Mouse (Mus musculus): ENCODE measurements around the gene Zbtb17. TPM values are rescaled to one million over a fixed set of nuclear protein-coding genes. Genes with fewer than 3 reads are reported as not detected.

Zbtb17 gene
- total RNA-seq (2014; rRNA removed) = 31.0 and 34.4 TPM in 2 replicates
- polyA plus RNA-seq (2015; fragmentation: Nextera tagmentation; extraction: Ambion mirVana) = 30.1 and 30.8 TPM in 2 replicates

DNA sequence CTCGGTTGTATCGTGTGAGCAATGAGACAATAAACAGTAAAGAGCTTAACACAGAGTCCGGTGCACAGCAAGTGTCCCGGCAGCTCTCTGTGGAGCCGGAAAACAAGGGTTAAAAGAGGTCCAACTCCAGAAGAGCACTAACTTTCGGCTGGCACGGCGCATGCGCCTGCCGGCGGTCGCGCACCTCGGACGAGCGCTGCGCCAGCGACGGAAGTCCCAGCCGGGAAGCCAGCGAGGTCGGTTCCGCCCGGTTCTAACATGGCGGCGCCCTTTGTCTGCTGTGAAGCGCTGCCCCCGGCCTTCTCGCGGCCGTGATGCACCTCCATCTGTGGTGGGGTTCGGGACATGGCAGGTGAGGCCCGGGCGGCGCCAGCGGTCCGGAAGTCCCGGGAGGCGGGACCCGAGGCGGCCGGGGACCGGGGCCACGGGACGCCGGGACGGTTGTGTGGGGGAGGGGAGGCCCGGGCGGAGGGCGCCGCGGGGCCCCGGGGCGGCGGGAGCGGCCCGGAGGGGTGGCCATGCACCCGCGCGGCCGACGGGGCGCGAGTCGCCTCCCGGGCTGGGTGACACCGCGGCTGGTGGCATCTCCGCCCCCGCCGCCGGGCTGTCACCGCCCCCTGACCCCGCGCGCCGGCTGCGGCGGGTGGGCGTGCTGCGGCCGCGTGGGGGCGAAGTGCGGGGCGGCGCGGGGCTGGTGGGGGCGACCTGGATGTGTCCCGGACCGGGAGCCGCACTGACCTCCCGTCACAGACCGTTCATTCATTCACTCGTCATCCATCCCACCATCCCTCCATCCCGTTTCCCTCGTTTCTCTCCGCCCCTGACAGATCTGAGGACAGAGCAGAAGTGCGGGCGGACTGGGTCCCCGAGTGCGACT lies at the start of gene Zbtb17:
TSS of gene Zbtb17 (plus strand) at position 204 of the 877 bp plus-strand sequence.
- peak; percentile 96 for DNase-seq (ENCODE audit: low spot score)
- Histone ChIP-seq H3K4me1 (ENCODE audit: insufficient read depth, low read length) (0 out of 2 replicates have a peak, but pooled peaks cover 7% of the 10 kb centered on the region), H3K4me3 (ENCODE audit: low read depth, low read length) (peak within 1 kb of the TSS; percentile 99), H3K9me3 (ENCODE audit: low read length) (no peaks in the 10 kb centered on the region), H3K4me2 (ENCODE audit: low read depth, low read length, poor library complexity, severe bottlenecking) (peak within 1 kb of the TSS; percentile 88), H3K27me3 (ENCODE audit: insufficient read depth, low read length) (no peaks in the 10 kb centered on the region), H3K27ac (ENCODE audit: low read depth, low read length) (peak within 1 kb of the TSS; percentile 83), H3K9ac (replicated peaks; ENCODE audit: low read length, poor library complexity, severe bottlenecking) (peak within 1 kb of the TSS; percentile 92), H3K36me3 (ENCODE audit: insufficient read depth, low read length) (peaks cover 25% of the 10 kb centered on the region)
- under 1% methylated on average over 69 of the region's 102 CpGs for WGBS
- ATAC-seq (ENCODE audit: low FRiP score) = peak; percentile 89
- TF ChIP-seq CTCF (IDR thresholded peaks at IDR 0.05) = no peak

- Histone ChIP-seq H3K4me3 (ENCODE audit: low read depth, low read length) (no peak overlapping the region), H3K27ac (ENCODE audit: low read depth, low read length) (no peak overlapping the region), H3K27me3 (ENCODE audit: insufficient read depth, low read length) (no peaks in the 10 kb centered on the region), H3K4me1 (ENCODE audit: insufficient read depth, low read length) (no peaks in the 10 kb centered on the region), H3K36me3 (ENCODE audit: insufficient read depth, low read length) (no peaks in the 10 kb centered on the region), H3K9ac (replicated peaks; ENCODE audit: low read length, poor library complexity, severe bottlenecking) (no peak overlapping the region), H3K9me3 (ENCODE audit: low read length) (no peaks in the 10 kb centered on the region), H3K4me2 (ENCODE audit: low read depth, low read length, poor library complexity, severe bottlenecking) (no peak overlapping the region)
- ATAC-seq (ENCODE audit: low FRiP score) (no peak), DNase-seq (ENCODE audit: low spot score) (no peak)
- TF ChIP-seq CTCF (IDR thresholded peaks at IDR 0.05) = no peak
- WGBS = 21% methylated on average over 16 of the region's 16 CpGs
Observed at GRCm38 (mm10) chr4:141394751-141395150, 49.7 kb upstream of the Zbtb17 start.

- H3K9ac ChIP-seq (replicated peaks; ENCODE audit: low read length, poor library complexity, severe bottlenecking) = no peak overlapping the region
- ATAC-seq (ENCODE audit: low FRiP score) (no peak), DNase-seq (ENCODE audit: low spot score) (no peak)
- H3K4me2 ChIP-seq (ENCODE audit: low read depth, low read length, poor library complexity, severe bottlenecking) = no peak overlapping the region
- no peaks in the 10 kb centered on the region for H3K4me1 ChIP-seq (ENCODE audit: insufficient read depth, low read length)
- TF ChIP-seq CTCF (IDR thresholded peaks at IDR 0.05) = no peak
- no peaks in the 10 kb centered on the region for H3K36me3 ChIP-seq (ENCODE audit: insufficient read depth, low read length)
- H3K9me3 ChIP-seq (ENCODE audit: low read length) = no peaks in the 10 kb centered on the region
- H3K4me3 ChIP-seq (ENCODE audit: low read depth, low read length) = no peak overlapping the region
- no peak overlapping the region for H3K27ac ChIP-seq (ENCODE audit: low read depth, low read length)
- 77% methylated on average over 12 of the region's 12 CpGs for WGBS
- H3K27me3 ChIP-seq (ENCODE audit: insufficient read depth, low read length) = no peaks in the 10 kb centered on the region
Observed at GRCm38 (mm10) chr4:141397861-141398260, 46.6 kb upstream of the Zbtb17 start.

DNA sequence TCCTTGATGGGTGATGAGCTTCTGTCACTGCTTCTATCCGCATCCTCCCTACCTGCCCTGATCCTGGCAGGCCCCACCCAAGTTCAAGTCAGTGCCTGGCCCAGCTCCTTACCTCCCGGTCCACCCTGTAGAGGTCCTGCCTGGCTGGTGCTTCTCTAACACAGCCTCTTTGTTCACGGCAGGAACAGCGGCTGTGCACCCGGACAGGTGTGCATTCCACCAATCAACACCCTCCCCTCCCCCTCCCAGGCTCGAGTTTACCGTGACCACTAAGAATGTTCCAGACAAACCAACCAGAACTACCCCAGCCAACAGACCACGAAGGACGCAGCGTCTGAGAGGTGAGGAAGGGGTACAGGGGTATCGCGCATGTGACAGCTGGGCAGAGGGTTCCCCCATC lies 45.9 kb upstream of the Zbtb17 start, which contains the start of gene Clcnka:
TSS of gene Clcnka (minus strand) at position 180 of the 400 bp plus-strand sequence.
- Histone ChIP-seq H3K27ac (ENCODE audit: low read depth, low read length) (no peak within 1 kb of the TSS), H3K9me3 (ENCODE audit: low read length) (no peaks in the 10 kb centered on the region), H3K4me1 (ENCODE audit: insufficient read depth, low read length) (no peaks in the 10 kb centered on the region), H3K9ac (replicated peaks; ENCODE audit: low read length, poor library complexity, severe bottlenecking) (no peak within 1 kb of the TSS), H3K4me3 (ENCODE audit: low read depth, low read length) (no peak within 1 kb of the TSS), H3K27me3 (ENCODE audit: insufficient read depth, low read length) (no peaks in the 10 kb centered on the region), H3K4me2 (ENCODE audit: low read depth, low read length, poor library complexity, severe bottlenecking) (no peak within 1 kb of the TSS), H3K36me3 (ENCODE audit: insufficient read depth, low read length) (no peaks in the 10 kb centered on the region)
- no peak for TF ChIP-seq CTCF (IDR thresholded peaks at IDR 0.05)
- no peak for DNase-seq (ENCODE audit: low spot score)
- WGBS = 65% methylated on average over 12 of the region's 12 CpGs
- no peak for ATAC-seq (ENCODE audit: low FRiP score)

GRCm38 (mm10) chr4:141400171-141400570 lies 44.3 kb upstream of the Zbtb17 start:
- Histone ChIP-seq H3K4me1 (ENCODE audit: insufficient read depth, low read length) (no peaks in the 10 kb centered on the region), H3K9ac (replicated peaks; ENCODE audit: low read length, poor library complexity, severe bottlenecking) (no peak overlapping the region), H3K4me3 (ENCODE audit: low read depth, low read length) (no peak overlapping the region), H3K27me3 (ENCODE audit: insufficient read depth, low read length) (no peaks in the 10 kb centered on the region), H3K4me2 (ENCODE audit: low read depth, low read length, poor library complexity, severe bottlenecking) (no peak overlapping the region), H3K9me3 (ENCODE audit: low read length) (no peaks in the 10 kb centered on the region), H3K36me3 (ENCODE audit: insufficient read depth, low read length) (no peaks in the 10 kb centered on the region), H3K27ac (ENCODE audit: low read depth, low read length) (no peak overlapping the region)
- DNase-seq (ENCODE audit: low spot score) (no peak), ATAC-seq (ENCODE audit: low FRiP score) (no peak)
- 88% methylated on average over 15 of the region's 15 CpGs for WGBS
- TF ChIP-seq CTCF (IDR thresholded peaks at IDR 0.05) = no peak
